Mouse (Mus musculus) MEL (cell line): ENCODE measurements around the gene Usf1.

Experiments
- CTCF ChIP-seq, 3 experiments: IDR thresholded peaks in 2 of 3; conservative IDR thresholded peaks in 1 of 3; 2 replicates each; pipeline ENCODE4 v1.5.1; 2011 to 2012; ENCODE audit warnings: low read length in 3 of 3, low read depth in 2 of 3, mild to moderate bottlenecking in 2 of 3, improper control_type of control experiment in 1 of 3, inconsistent platforms in 1 of 3, mixed read lengths in 1 of 3, moderate library complexity in 1 of 3; ENCODE audit not compliant: control insufficient read depth in 1 of 3, insufficient read depth in 1 of 3, poor library complexity in 1 of 3, severe bottlenecking in 1 of 3
- POLR2A ChIP-seq, 2 experiments: IDR thresholded peaks; 2 replicates each; pipeline ENCODE4 v1.6.1; 2011 to 2012; ENCODE audit warnings: low read length in 2 of 2, mild to moderate bottlenecking in 2 of 2, control low read depth in 1 of 2, improper control_type of control experiment in 1 of 2, low read depth in 1 of 2, moderate library complexity in 1 of 2; ENCODE audit not compliant: control insufficient read depth in 1 of 2, insufficient read depth in 1 of 2, poor library complexity in 1 of 2
- SMC3 ChIP-seq: IDR thresholded peaks from 2 replicates; pipeline ENCODE4 v1.6.1; 2011; ENCODE audit warnings: low read depth, low read length, improper control_type of control experiment
- TCF12 ChIP-seq: IDR thresholded peaks from 2 replicates; pipeline ENCODE4 v1.6.1; 2014; ENCODE audit warnings: low read depth, mild to moderate bottlenecking, inconsistent platforms, low read length, improper control_type of control experiment, moderate library complexity
- USF2 ChIP-seq, 2 experiments: IDR thresholded peaks; 2 replicates each; pipeline ENCODE4 v1.6.1; 2011 to 2012; ENCODE audit warnings: improper control_type of control experiment in 2 of 2, low read length in 2 of 2, borderline replicate concordance in 1 of 2, inconsistent platforms in 1 of 2, low read depth in 1 of 2, mild to moderate bottlenecking in 1 of 2; ENCODE audit not compliant: insufficient read depth in 1 of 2

GRCm38 (mm10) chr1:171372880-171373279 lies 38.2 kb upstream of the Usf1 start:
- TF ChIP-seq POLR2A (IDR thresholded peaks at IDR 0.05; ENCODE audit: control insufficient read depth in 1 of 2, insufficient read depth in 1 of 2, low read depth in 1 of 2, low read length in 2 of 2, poor library complexity in 1 of 2) = no peak
- TF ChIP-seq TCF12 = no peak
- TF ChIP-seq CTCF (IDR thresholded peaks at IDR 0.05 in 2 of 3, conservative IDR thresholded peaks at IDR 0.05 in 1 of 3; ENCODE audit: control insufficient read depth in 1 of 3, insufficient read depth in 1 of 3, low read depth in 2 of 3, low read length in 3 of 3, poor library complexity in 1 of 3, severe bottlenecking in 1 of 3) = no peak
- TF ChIP-seq SMC3 = no peak
- no peak for TF ChIP-seq USF2 (IDR thresholded peaks at IDR 0.05; ENCODE audit: borderline replicate concordance in 1 of 2, insufficient read depth in 1 of 2, low read depth in 1 of 2, low read length in 2 of 2)
